Mouse (Mus musculus): Measurements from ENCODE around the gene Dusp14. TPM values are rescaled to one million over a fixed set of nuclear protein-coding genes. Genes with fewer than 3 reads are reported as not detected.

The Dusp14 gene
- polyA plus RNA-seq, 1 experiment from 2014 or later, result 16.0 TPM

GRCm38 (mm10) chr11:84016147-84016809, 52.8 kb downstream of the Dusp14 start:
- Histone ChIP-seq H3K4me3 (ENCODE audit: low read depth, low read length) (no peak overlapping the region), H3K27me3 (replicated peaks; ENCODE audit: control insufficient read depth, insufficient read depth, low read length) (no peaks in the 10 kb centered on the region), H3K9me3 (ENCODE audit: control insufficient read depth, low read length) (no peaks in the 10 kb centered on the region), H3K9ac (ENCODE audit: low read length) (no peak overlapping the region), H3K27ac (ENCODE audit: low read depth) (no peak overlapping the region), H3K4me1 (replicated peaks; ENCODE audit: control insufficient read depth, insufficient read depth, low read length) (no peaks in the 10 kb centered on the region), H3K36me3 (ENCODE audit: control insufficient read depth, insufficient read depth, low read length) (peaks cover 16% of the 10 kb centered on the region; the same call in 1 of the 2 replicates), H3K4me2 (ENCODE audit: low read length) (no peak overlapping the region)
- 51% methylated on average over 6 of the region's 6 CpGs for WGBS
- DNase-seq (ENCODE audit: low spot score) (no peak), ATAC-seq (replicated peaks; ENCODE audit: low FRiP score, low TSS enrichment, low read depth) (no peak)

GRCm38 (mm10) chr11:84013105-84013504, 56.0 kb downstream of the Dusp14 start:
- Histone ChIP-seq H3K9me3 (ENCODE audit: control insufficient read depth, low read length) (no peaks in the 10 kb centered on the region), H3K4me2 (ENCODE audit: low read length) (no peak overlapping the region), H3K4me3 (ENCODE audit: low read depth, low read length) (no peak overlapping the region), H3K27ac (ENCODE audit: low read depth) (no peak overlapping the region), H3K9ac (ENCODE audit: low read length) (no peak overlapping the region), H3K4me1 (replicated peaks; ENCODE audit: control insufficient read depth, insufficient read depth, low read length) (no peaks in the 10 kb centered on the region), H3K36me3 (ENCODE audit: control insufficient read depth, insufficient read depth, low read length) (peaks cover 26% of the 10 kb centered on the region), H3K27me3 (replicated peaks; ENCODE audit: control insufficient read depth, insufficient read depth, low read length) (no peaks in the 10 kb centered on the region)
- ATAC-seq (replicated peaks; ENCODE audit: low FRiP score, low TSS enrichment, low read depth) (no peak), DNase-seq (ENCODE audit: low spot score) (no peak)
- 29% methylated on average over 7 of the region's 7 CpGs for WGBS

GRCm38 (mm10) chr11:84011576-84011975, 57.5 kb downstream of the Dusp14 start:
- Histone ChIP-seq H3K4me3 (ENCODE audit: low read depth, low read length) (no peak overlapping the region), H3K27me3 (replicated peaks; ENCODE audit: control insufficient read depth, insufficient read depth, low read length) (no peaks in the 10 kb centered on the region), H3K27ac (ENCODE audit: low read depth) (no peak overlapping the region), H3K9ac (ENCODE audit: low read length) (no peak overlapping the region), H3K4me1 (replicated peaks; ENCODE audit: control insufficient read depth, insufficient read depth, low read length) (no peaks in the 10 kb centered on the region), H3K9me3 (ENCODE audit: control insufficient read depth, low read length) (no peaks in the 10 kb centered on the region), H3K4me2 (ENCODE audit: low read length) (no peak overlapping the region), H3K36me3 (ENCODE audit: control insufficient read depth, insufficient read depth, low read length) (peaks cover 23% of the 10 kb centered on the region)
- DNase-seq (ENCODE audit: low spot score) (no peak), ATAC-seq (replicated peaks; ENCODE audit: low FRiP score, low TSS enrichment, low read depth) (no peak)
- 59% methylated on average over 2 of the region's 2 CpGs for whole genome bisulfite sequencing

GRCm38 (mm10) chr11:84011050-84011449, 58.0 kb downstream of the Dusp14 start:
- Histone ChIP-seq H3K36me3 (ENCODE audit: control insufficient read depth, insufficient read depth, low read length) (peaks cover 23% of the 10 kb centered on the region), H3K9me3 (ENCODE audit: control insufficient read depth, low read length) (no peaks in the 10 kb centered on the region), H3K4me3 (ENCODE audit: low read depth, low read length) (no peak overlapping the region), H3K27me3 (replicated peaks; ENCODE audit: control insufficient read depth, insufficient read depth, low read length) (no peaks in the 10 kb centered on the region), H3K9ac (ENCODE audit: low read length) (no peak overlapping the region), H3K4me2 (ENCODE audit: low read length) (no peak overlapping the region), H3K4me1 (replicated peaks; ENCODE audit: control insufficient read depth, insufficient read depth, low read length) (no peaks in the 10 kb centered on the region), H3K27ac (ENCODE audit: low read depth) (no peak overlapping the region)
- WGBS, result 39% methylated on average over 12 of the region's 12 CpGs
- no peak for ATAC-seq (replicated peaks; ENCODE audit: low FRiP score, low TSS enrichment, low read depth)
- no peak for DNase-seq (ENCODE audit: low spot score)

- H3K27ac ChIP-seq (ENCODE audit: low read depth), result no peak overlapping the region
- no peaks in the 10 kb centered on the region for H3K27me3 ChIP-seq (replicated peaks; ENCODE audit: control insufficient read depth, insufficient read depth, low read length)
- no peak for ATAC-seq (replicated peaks; ENCODE audit: low FRiP score, low TSS enrichment, low read depth)
- no peak overlapping the region for H3K4me2 ChIP-seq (ENCODE audit: low read length)
- no peaks in the 10 kb centered on the region for H3K4me1 ChIP-seq (replicated peaks; ENCODE audit: control insufficient read depth, insufficient read depth, low read length)
- H3K9ac ChIP-seq (ENCODE audit: low read length), result no peak overlapping the region
- peaks cover 23% of the 10 kb centered on the region for H3K36me3 ChIP-seq (ENCODE audit: control insufficient read depth, insufficient read depth, low read length)
- no peaks in the 10 kb centered on the region for H3K9me3 ChIP-seq (ENCODE audit: control insufficient read depth, low read length)
- no peak overlapping the region for H3K4me3 ChIP-seq (ENCODE audit: low read depth, low read length)
- no peak for DNase-seq (ENCODE audit: low spot score)
- 82% methylated on average over 9 of the region's 9 CpGs for WGBS
These were observed 58.6 kb downstream of the Dusp14 start for GRCm38 (mm10) chr11:84010411-84010810.

- Histone ChIP-seq H3K4me3 (ENCODE audit: low read depth, low read length) (no peak overlapping the region), H3K9ac (ENCODE audit: low read length) (no peak overlapping the region), H3K27ac (ENCODE audit: low read depth) (no peak overlapping the region), H3K36me3 (ENCODE audit: control insufficient read depth, insufficient read depth, low read length) (peaks cover 26% of the 10 kb centered on the region), H3K4me1 (replicated peaks; ENCODE audit: control insufficient read depth, insufficient read depth, low read length) (no peaks in the 10 kb centered on the region), H3K27me3 (replicated peaks; ENCODE audit: control insufficient read depth, insufficient read depth, low read length) (no peaks in the 10 kb centered on the region), H3K9me3 (ENCODE audit: control insufficient read depth, low read length) (no peaks in the 10 kb centered on the region), H3K4me2 (ENCODE audit: low read length) (no peak overlapping the region)
- 81% methylated on average over 9 of the region's 9 CpGs for WGBS
- ATAC-seq (replicated peaks; ENCODE audit: low FRiP score, low TSS enrichment, low read depth) (no peak), DNase-seq (ENCODE audit: low spot score) (no peak)
These were observed 60.1 kb downstream of the Dusp14 start for GRCm38 (mm10) chr11:84009001-84009400.

- H3K27me3 ChIP-seq (replicated peaks; ENCODE audit: control insufficient read depth, insufficient read depth, low read length), result no peaks in the 10 kb centered on the region
- peaks cover 30% of the 10 kb centered on the region for H3K36me3 ChIP-seq (ENCODE audit: control insufficient read depth, insufficient read depth, low read length)
- H3K9ac ChIP-seq (ENCODE audit: low read length), result no peak overlapping the region
- 86% methylated on average over 6 of the region's 6 CpGs for WGBS
- H3K4me3 ChIP-seq (ENCODE audit: low read depth, low read length), result no peak overlapping the region
- H3K27ac ChIP-seq (ENCODE audit: low read depth), result no peak overlapping the region
- no peak for ATAC-seq (replicated peaks; ENCODE audit: low FRiP score, low TSS enrichment, low read depth)
- no peak for DNase-seq (ENCODE audit: low spot score)
- H3K4me1 ChIP-seq (replicated peaks; ENCODE audit: control insufficient read depth, insufficient read depth, low read length), result no peaks in the 10 kb centered on the region
- no peak overlapping the region for H3K4me2 ChIP-seq (ENCODE audit: low read length)
- no peaks in the 10 kb centered on the region for H3K9me3 ChIP-seq (ENCODE audit: control insufficient read depth, low read length)
These were observed 65.1 kb downstream of the Dusp14 start for GRCm38 (mm10) chr11:84003986-84004385.

- Histone ChIP-seq H3K9ac (ENCODE audit: low read length) (no peak overlapping the region), H3K9me3 (ENCODE audit: control insufficient read depth, low read length) (no peaks in the 10 kb centered on the region), H3K27me3 (replicated peaks; ENCODE audit: control insufficient read depth, insufficient read depth, low read length) (no peaks in the 10 kb centered on the region), H3K4me3 (ENCODE audit: low read depth, low read length) (no peak overlapping the region), H3K4me1 (replicated peaks; ENCODE audit: control insufficient read depth, insufficient read depth, low read length) (no peaks in the 10 kb centered on the region), H3K4me2 (ENCODE audit: low read length) (no peak overlapping the region), H3K27ac (ENCODE audit: low read depth) (no peak overlapping the region), H3K36me3 (ENCODE audit: control insufficient read depth, insufficient read depth, low read length) (peaks cover 40% of the 10 kb centered on the region)
- 88% methylated on average over 3 of the region's 3 CpGs for WGBS
- no peak for DNase-seq (ENCODE audit: low spot score)
- no peak for ATAC-seq (replicated peaks; ENCODE audit: low FRiP score, low TSS enrichment, low read depth)
These were observed 67.8 kb downstream of the Dusp14 start for GRCm38 (mm10) chr11:84001257-84001656.

- Histone ChIP-seq H3K4me1 (replicated peaks; ENCODE audit: control insufficient read depth, insufficient read depth, low read length) (no peaks in the 10 kb centered on the region), H3K9ac (ENCODE audit: low read length) (no peak overlapping the region), H3K4me2 (ENCODE audit: low read length) (no peak overlapping the region), H3K27ac (ENCODE audit: low read depth) (no peak overlapping the region), H3K4me3 (ENCODE audit: low read depth, low read length) (no peak overlapping the region), H3K36me3 (ENCODE audit: control insufficient read depth, insufficient read depth, low read length) (peaks cover 56% of the 10 kb centered on the region), H3K27me3 (replicated peaks; ENCODE audit: control insufficient read depth, insufficient read depth, low read length) (no peaks in the 10 kb centered on the region), H3K9me3 (ENCODE audit: control insufficient read depth, low read length) (no peaks in the 10 kb centered on the region)
- no peak for DNase-seq (ENCODE audit: low spot score)
- ATAC-seq (replicated peaks; ENCODE audit: low FRiP score, low TSS enrichment, low read depth), result no peak
- 87% methylated on average over 4 of the region's 4 CpGs for WGBS
These were observed 69.6 kb downstream of the Dusp14 start for GRCm38 (mm10) chr11:83999411-83999915.
